Mouse (Mus musculus): ENCODE data around the gene Meis2.

- TF ChIP-seq CTCF (IDR thresholded peaks at IDR 0.05; ENCODE audit: low read depth) (no peak), EP300 (IDR thresholded peaks at IDR 0.05; ENCODE audit: low read depth) (no peak)
These were observed 127.3 kb downstream of the Meis2 start for GRCm38 (mm10) chr2:115938296-115938695.

Measured in liver, embryonic 14.5 days (tissue).